Mouse (Mus musculus) ES-Bruce4 (cell line): Measurements from ENCODE around the gene Klhdc4. TPM values are rescaled to one million over a fixed set of nuclear protein-coding genes. Genes with fewer than 3 reads are reported as not detected.
A peak's percentile ranks its signal among the peaks of the same experiment; 100 is the strongest.

Experiments used
- H3K27ac ChIP-seq: 2 replicates; pipeline ENCODE4 v1.5.1; 2012; ENCODE audit warnings: low read length, inconsistent platforms; ENCODE audit not compliant: insufficient read depth
- H3K27me3 ChIP-seq: 2 replicates; pipeline ENCODE4 v1.6.1; 2012; ENCODE audit warnings: mild to moderate bottlenecking, low read length, inconsistent platforms; ENCODE audit not compliant: control insufficient read depth, poor library complexity, insufficient read depth, severe bottlenecking
- H3K36me3 ChIP-seq: 2 replicates; pipeline ENCODE4 v1.6.1; 2012; ENCODE audit warnings: inconsistent platforms, mild to moderate bottlenecking, low read length, moderate library complexity; ENCODE audit not compliant: control insufficient read depth, poor library complexity, insufficient read depth, severe bottlenecking
- H3K4me1 ChIP-seq: one replicate; pipeline ENCODE4 v1.8.1; 2011; ENCODE audit warnings: low read length; ENCODE audit not compliant: control insufficient read depth, insufficient read depth
- H3K4me3 ChIP-seq: 2 replicates; pipeline ENCODE4 v1.5.1; 2011; ENCODE audit warnings: low read depth, mild to moderate bottlenecking, low read length
- H3K9ac ChIP-seq: 2 replicates; pipeline ENCODE4 v1.6.1; 2012; ENCODE audit warnings: low read depth, mild to moderate bottlenecking, inconsistent platforms; ENCODE audit not compliant: poor library complexity, severe bottlenecking
- H3K9me3 ChIP-seq: replicated peaks from 2 replicates; pipeline ENCODE4 v1.6.1; 2012; ENCODE audit warnings: mild to moderate bottlenecking, low read length, inconsistent platforms; ENCODE audit not compliant: control insufficient read depth, poor library complexity, insufficient read depth, severe bottlenecking
- CTCF ChIP-seq: IDR thresholded peaks from one replicate; pipeline ENCODE4 v1.8.1; 2011; ENCODE audit warnings: low read depth, low read length
- EP300 ChIP-seq: IDR thresholded peaks from 2 replicates; pipeline ENCODE4 v1.6.1; 2011; ENCODE audit warnings: low read depth, low read length; ENCODE audit not compliant: insufficient read depth
- POLR2A ChIP-seq: IDR thresholded peaks from one replicate; pipeline ENCODE4 v1.8.1; 2011; ENCODE audit warnings: low read length; ENCODE audit not compliant: insufficient read depth
- polyA plus RNA-seq: library from polyadenylated mRNA; stranded (reverse); fragments of >200 nt; gene quantifications from 2 replicates; pipeline ENCODE4 v1.2.4, GENCODE M21; 2011; ENCODE audit warnings: low read depth; ENCODE audit not compliant: missing spikeins, insufficient read depth, insufficient read length

The Klhdc4 gene
- polyA plus RNA-seq, 1 experiment, result 34.6 TPM

DNA sequence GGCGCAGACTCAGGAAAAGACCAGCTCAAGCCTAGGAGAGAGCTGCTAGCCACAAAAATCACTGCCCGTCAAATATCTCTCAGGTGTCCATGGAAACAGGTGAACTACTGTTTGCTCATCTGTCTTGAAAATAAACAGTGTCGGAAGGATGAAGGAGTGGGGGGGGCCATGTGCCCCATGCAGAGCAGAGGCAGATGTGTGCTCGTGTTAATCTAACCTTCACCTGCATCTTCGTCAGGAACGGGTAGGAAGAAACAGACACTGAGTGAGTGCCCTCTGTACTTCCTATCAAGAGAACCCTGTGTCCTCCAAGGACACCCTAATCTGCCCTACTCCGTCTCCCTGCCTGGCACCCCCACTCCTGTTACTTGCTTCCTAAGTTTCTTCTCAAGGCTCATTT lies 22.3 kb upstream of the Klhdc4 start:
- Histone ChIP-seq H3K27me3 (no peaks in the 10 kb centered on the region), H3K4me1 (peaks cover 2% of the 10 kb centered on the region), H3K9me3 (no peaks in the 10 kb centered on the region), H3K36me3 (no peaks in the 10 kb centered on the region), H3K9ac (peak overlapping the region; percentile 88), H3K4me3 (peak overlapping the region; percentile 34), H3K27ac (peak overlapping the region; percentile 71)
- TF ChIP-seq EP300, result no peak
- no peak for TF ChIP-seq POLR2A
- no peak for TF ChIP-seq CTCF

DNA sequence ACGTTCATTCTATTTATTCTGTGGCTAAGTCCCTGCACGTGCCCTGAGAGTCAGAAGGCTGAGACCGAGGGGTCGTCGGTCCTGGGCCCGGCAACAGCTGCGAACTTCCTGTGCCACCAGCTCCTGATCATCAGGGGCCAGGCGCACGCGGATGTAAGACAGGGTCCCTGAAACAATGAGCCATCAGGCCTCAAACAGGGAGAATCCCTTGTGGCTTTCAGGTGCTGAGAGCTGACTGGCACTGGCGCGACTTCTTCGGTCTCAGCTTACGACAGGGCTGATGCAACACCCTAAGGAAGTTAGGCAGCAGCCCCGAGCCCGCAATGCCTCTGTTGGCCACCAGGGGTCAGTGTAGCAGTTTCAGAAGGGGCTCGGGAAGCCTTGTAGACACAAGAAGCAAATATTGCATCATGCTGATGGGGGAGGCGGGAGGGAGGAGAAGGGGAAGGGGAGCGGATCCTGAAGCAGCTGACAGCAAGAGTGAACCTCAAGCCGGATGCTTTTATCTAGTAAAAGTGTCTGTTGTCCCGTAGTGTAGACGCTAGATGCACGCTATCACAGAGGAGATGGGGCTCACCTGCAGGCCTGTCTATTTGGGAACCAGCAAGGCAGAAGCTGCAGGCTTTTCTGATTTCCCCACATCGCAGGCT lies 21.6 kb upstream of the Klhdc4 start:
- H3K9me3 ChIP-seq, result no peaks in the 10 kb centered on the region
- TF ChIP-seq CTCF (peak; percentile 97), POLR2A (no peak), EP300 (peak; percentile 92)
- H3K27ac ChIP-seq, result peak overlapping the region; percentile 82
- H3K9ac ChIP-seq, result peak overlapping the region; percentile 88
- H3K4me3 ChIP-seq, result peak overlapping the region; percentile 34
- no peaks in the 10 kb centered on the region for H3K36me3 ChIP-seq
- H3K27me3 ChIP-seq, result no peaks in the 10 kb centered on the region
- H3K4me1 ChIP-seq, result peaks cover 2% of the 10 kb centered on the region

DNA sequence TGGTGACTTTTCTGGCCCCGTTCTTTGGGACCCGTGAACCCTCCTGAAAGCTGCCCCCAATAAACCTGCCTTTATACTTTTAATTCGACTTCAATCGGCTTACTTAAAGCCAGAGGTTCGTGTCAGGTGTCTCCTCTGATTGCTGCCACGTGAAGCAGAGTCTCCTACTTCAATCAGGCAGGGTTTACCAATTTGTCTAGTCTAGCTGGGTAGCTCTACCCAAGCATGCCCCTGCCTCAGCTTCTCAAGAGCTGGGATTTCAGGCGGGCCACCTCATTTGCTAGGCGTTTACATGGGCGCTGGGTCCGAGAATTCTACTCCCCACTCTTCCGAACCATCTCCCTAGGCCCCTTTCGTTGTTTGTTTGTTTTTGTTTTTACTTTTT lies 21.1 kb upstream of the Klhdc4 start:
- Histone ChIP-seq H3K4me1 (peaks cover 2% of the 10 kb centered on the region), H3K27ac (peak overlapping the region; percentile 82), H3K9me3 (no peaks in the 10 kb centered on the region), H3K36me3 (no peaks in the 10 kb centered on the region), H3K4me3 (peak overlapping the region; percentile 31), H3K9ac (peak overlapping the region; percentile 88), H3K27me3 (no peaks in the 10 kb centered on the region)
- TF ChIP-seq EP300 (no peak), POLR2A (no peak), CTCF (no peak)

DNA sequence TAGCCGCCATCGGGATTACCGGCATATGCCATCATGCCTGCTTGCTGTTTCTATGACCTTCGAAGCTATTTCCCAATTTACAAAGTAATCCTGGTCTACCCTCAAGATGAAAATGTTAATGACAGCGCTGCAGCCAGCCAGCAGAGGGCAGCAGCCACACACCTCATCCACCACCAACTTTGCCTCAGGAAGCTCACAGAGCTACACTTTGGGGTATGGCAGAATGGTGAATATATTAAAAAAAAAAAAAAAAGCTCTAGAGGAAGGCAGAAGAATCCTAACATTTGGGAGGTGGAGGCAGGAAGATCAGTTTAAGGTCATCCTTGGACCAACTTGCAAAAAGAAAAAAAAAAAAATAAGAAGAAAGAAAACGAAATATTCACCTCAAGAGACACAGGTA lies 20.6 kb upstream of the Klhdc4 start:
- Histone ChIP-seq H3K36me3 (no peaks in the 10 kb centered on the region), H3K9me3 (no peaks in the 10 kb centered on the region), H3K27ac (peak overlapping the region; percentile 82), H3K4me3 (no peak overlapping the region; the same call in 1 of the 2 replicates), H3K9ac (peak overlapping the region; percentile 88), H3K4me1 (peaks cover 2% of the 10 kb centered on the region), H3K27me3 (no peaks in the 10 kb centered on the region)
- TF ChIP-seq POLR2A, result no peak
- TF ChIP-seq EP300, result no peak
- peak; percentile 98 for TF ChIP-seq CTCF

DNA sequence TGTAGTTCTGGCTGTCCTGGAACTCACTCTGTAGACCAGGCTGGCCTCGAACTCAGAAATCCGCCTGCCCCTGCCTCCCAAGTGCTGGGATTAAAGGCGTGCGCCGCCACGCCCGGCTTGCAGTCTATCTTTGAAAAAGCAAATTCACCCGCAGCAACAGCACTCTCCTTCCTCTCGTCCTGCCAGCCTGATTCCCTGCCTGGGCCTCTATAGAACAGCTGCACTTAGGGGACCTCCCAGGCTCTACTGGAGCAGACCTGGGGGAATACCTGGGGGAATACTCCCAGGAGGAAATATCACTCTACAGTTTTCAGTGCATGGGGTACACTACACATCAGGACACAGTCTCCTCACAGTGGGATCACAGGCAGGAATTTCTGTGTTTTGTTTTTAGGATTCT lies 19.9 kb upstream of the Klhdc4 start:
- no peak overlapping the region for H3K27ac ChIP-seq
- H3K9ac ChIP-seq, result no peak overlapping the region
- peaks cover 2% of the 10 kb centered on the region for H3K4me1 ChIP-seq
- H3K27me3 ChIP-seq, result no peaks in the 10 kb centered on the region
- no peaks in the 10 kb centered on the region for H3K9me3 ChIP-seq
- TF ChIP-seq CTCF (no peak), POLR2A (no peak), EP300 (no peak)
- H3K36me3 ChIP-seq, result no peaks in the 10 kb centered on the region
- no peak overlapping the region for H3K4me3 ChIP-seq

DNA sequence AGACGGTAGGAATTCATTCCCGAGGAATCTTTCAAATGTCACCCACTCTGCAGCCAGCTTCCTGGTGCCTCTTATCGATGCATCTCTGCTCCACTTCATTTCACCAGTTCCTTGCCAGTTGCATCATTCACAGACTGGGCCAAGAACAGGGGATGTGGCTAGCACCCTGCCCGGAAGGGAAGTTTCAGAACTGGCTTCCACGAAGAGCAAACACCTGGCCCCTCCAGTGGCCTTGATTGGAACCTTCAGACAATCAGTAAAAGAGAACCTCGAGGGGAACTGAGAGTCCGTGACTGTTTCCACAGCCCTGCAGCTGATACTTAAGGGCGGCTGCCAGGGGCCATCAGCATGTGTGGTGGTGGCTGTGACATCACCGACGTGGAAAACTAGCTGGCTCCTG lies 19.1 kb upstream of the Klhdc4 start:
- H3K27ac ChIP-seq, result peak overlapping the region; percentile 11; the same call in 1 of the 2 replicates
- H3K9me3 ChIP-seq, result no peaks in the 10 kb centered on the region
- H3K4me1 ChIP-seq, result peaks cover 2% of the 10 kb centered on the region
- TF ChIP-seq POLR2A (no peak), CTCF (no peak), EP300 (no peak)
- no peak overlapping the region for H3K4me3 ChIP-seq
- H3K36me3 ChIP-seq, result peaks cover 6% of the 10 kb centered on the region
- peak overlapping the region; percentile 49 for H3K9ac ChIP-seq
- H3K27me3 ChIP-seq, result no peaks in the 10 kb centered on the region
